Mouse (Mus musculus): ENCODE measurements around the gene Nhsl1. TPM values are rescaled to one million over a fixed set of nuclear protein-coding genes. Genes with fewer than 3 reads are reported as not detected.
A peak's percentile ranks its signal among the peaks of the same experiment; 100 is the strongest.

Nhsl1 gene
- polyA plus RNA-seq, 1 experiment from 2014 or later = 16.3 TPM

DNA sequence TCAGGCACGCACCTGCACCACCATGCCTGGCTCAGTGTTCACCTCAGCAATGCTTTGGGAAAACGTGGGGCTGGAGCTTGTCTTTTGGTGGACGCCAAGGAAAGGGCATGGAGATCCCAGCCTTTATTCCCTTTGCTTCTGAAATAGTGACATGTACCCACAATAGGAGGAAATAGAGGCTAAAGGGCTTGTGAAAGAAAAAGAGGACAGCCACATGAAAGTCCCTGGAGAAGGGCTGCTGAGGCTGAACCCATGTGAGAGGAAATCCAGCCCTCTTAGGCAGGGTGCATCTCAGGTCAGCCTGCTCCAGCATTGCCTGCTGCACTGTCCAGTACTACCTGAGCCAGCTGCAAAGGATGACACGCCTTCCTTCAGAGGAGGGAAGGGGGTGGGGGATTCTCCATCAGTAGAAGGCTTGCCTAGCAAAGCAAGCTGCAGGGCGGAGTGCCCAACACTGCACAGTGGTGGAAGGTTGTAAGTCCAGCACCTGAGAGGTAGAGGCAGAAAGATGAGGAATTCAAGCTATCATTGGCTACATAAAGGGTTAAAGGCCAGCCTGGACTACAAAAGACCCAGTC lies 9.6 kb downstream of the Nhsl1 start:
- Histone ChIP-seq H3K9ac (no peak overlapping the region), H3K9me3 (replicated peaks) (no peaks in the 10 kb centered on the region), H3K4me1 (peaks cover 9% of the 10 kb centered on the region), H3K36me3 (ENCODE audit: poor library complexity, severe bottlenecking) (no peaks in the 10 kb centered on the region), H3K4me3 (no peak overlapping the region), H3K4me2 (no peak overlapping the region), H3K27me3 (0 out of 2 replicates have a peak, but pooled peaks cover 4% of the 10 kb centered on the region), H3K27ac (no peak overlapping the region)
- ATAC-seq = peak; percentile 12; the same call in 1 of the 2 replicates
- 56% methylated on average over 5 of the region's 5 CpGs for WGBS

DNA sequence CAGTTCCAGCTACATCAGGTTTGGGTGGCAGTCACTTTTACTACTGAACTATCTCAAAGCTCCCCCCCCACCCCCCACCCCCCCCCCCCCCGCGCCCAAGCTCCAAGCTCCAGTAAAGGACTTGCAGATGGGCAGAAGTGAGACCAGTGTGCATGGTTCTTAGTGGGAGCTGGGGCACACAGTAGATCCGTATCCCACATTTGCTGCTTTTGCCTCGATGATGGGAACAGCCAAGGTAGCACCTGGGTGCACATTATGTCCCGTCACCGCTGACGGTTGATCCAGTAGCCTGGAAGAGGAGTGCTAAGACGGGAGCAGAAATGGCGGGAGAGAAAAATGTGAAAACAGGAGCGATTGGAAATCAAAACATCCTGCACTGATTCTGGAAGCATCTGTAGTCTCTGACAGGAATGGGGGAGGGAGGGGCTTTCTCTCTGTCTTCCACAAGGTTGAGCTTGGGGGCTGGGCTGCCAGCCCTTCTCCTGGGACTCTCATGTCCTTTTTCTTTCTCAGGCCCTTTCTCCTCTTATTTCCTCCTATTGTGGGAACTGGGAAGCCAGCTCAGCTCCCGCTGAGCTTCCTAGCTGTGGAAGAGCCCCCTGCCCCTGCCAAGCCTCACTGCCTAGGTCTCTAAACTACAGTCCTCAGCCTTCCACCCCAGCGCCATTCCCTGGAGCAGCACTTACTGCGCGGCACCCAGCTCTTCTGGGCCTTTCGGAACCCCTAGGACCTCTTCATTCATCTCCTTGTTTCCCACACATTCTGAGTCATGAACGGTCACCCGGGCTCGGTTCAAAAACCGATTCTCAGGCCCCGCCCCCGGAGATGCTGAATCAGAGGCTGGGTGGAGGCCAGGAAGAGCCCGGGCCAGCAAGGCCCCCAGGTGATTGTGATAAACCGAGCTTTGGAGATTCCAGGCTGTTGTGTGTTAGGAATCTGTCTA lies 10.6 kb downstream of the Nhsl1 start:
- ATAC-seq = peak; percentile 69
- Histone ChIP-seq H3K27me3 (0 out of 2 replicates have a peak, but pooled peaks cover 4% of the 10 kb centered on the region), H3K9ac (peak overlapping the region; percentile 66), H3K9me3 (replicated peaks) (no peaks in the 10 kb centered on the region), H3K4me2 (peak overlapping the region; percentile 62), H3K36me3 (ENCODE audit: poor library complexity, severe bottlenecking) (no peaks in the 10 kb centered on the region), H3K27ac (peak overlapping the region; percentile 35; the same call in 1 of the 2 replicates), H3K4me3 (peak overlapping the region; percentile 34), H3K4me1 (peaks cover 9% of the 10 kb centered on the region)
- WGBS = 2% methylated on average over 21 of the region's 23 CpGs

DNA sequence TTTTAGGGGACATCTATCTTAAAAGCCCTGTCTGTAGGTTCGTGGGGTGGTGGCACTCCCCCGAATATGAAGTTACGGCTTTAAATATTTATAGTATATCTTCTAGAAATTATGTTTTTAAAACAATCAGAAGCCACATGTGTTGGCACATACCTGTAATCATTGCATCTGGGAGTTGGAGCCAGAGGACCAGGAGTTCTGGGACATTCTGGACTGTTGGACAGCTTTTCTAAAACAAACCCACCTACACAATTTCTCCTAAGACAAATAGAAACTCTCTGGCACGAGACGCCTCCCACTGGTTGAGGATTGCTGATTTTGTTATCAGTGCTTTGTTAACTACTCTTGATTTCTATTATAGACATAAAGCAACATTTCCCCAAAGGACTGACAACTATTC lies 11.7 kb downstream of the Nhsl1 start:
- 0 out of 2 replicates have a peak, but pooled peaks cover 4% of the 10 kb centered on the region for H3K27me3 ChIP-seq
- no peak for ATAC-seq
- WGBS = 77% methylated on average over 5 of the region's 5 CpGs

DNA sequence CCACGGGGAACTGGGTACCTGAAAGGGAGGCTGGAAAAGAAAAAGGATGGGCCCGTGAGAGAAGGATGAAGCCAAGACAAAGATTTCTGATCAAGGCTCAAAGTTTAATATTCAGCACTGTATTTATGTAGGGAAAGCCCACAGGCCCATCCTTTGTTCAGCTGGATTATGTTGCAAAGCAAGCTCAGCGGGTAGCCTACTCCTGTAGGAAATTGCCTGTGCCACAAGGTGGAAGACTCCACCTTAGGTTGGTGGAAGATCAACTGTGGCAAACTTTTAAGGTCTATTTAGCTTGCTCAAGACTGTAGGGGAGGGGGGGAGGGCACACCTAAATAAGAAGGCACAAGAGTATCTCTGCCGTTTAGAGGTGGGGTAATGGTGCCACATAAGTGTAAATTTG lies 14.8 kb downstream of the Nhsl1 start:
- ATAC-seq = no peak
- 16% methylated on average over 4 of the region's 4 CpGs for WGBS

More for the DNA sequence above, 11.7 kb downstream of the Nhsl1 start:
- Histone ChIP-seq H3K27ac (no peak overlapping the region), H3K4me3 (no peak overlapping the region), H3K4me2 (no peak overlapping the region), H3K4me1 (peaks cover 9% of the 10 kb centered on the region), H3K9me3 (replicated peaks) (no peaks in the 10 kb centered on the region), H3K36me3 (ENCODE audit: poor library complexity, severe bottlenecking) (no peaks in the 10 kb centered on the region), H3K9ac (no peak overlapping the region)

DNA sequence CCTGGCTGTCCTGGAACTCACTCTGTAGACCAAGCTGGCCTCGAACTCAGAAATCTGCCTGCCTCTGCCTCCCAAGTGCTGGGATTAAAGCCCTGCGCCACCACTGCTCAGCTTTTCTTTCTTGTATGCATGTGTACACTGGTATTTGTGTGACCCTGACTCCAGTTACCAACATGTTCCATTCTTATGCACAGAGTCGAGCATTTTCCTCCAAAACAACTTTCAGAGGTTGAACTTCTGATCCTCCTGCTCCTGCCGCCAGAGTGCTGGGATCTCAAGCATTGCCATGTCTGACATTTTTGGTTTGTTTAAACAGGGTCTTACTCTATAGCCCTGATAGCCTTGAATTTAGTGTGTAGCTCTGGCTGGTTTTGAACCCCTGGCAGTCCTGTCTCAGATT lies 15.4 kb downstream of the Nhsl1 start:
- Histone ChIP-seq H3K27me3 (0 out of 2 replicates have a peak, but pooled peaks cover 4% of the 10 kb centered on the region), H3K4me3 (no peak overlapping the region), H3K36me3 (ENCODE audit: poor library complexity, severe bottlenecking) (no peaks in the 10 kb centered on the region), H3K4me1 (peaks cover 8% of the 10 kb centered on the region), H3K4me2 (no peak overlapping the region), H3K9ac (no peak overlapping the region), H3K27ac (no peak overlapping the region), H3K9me3 (replicated peaks) (no peaks in the 10 kb centered on the region)
- 93% methylated on average over 4 of the region's 4 CpGs for WGBS
- ATAC-seq = no peak

More for the DNA sequence above, 14.8 kb downstream of the Nhsl1 start:
- Histone ChIP-seq H3K4me3 (no peak overlapping the region), H3K4me1 (peaks cover 9% of the 10 kb centered on the region), H3K27ac (no peak overlapping the region), H3K9ac (no peak overlapping the region), H3K27me3 (0 out of 2 replicates have a peak, but pooled peaks cover 4% of the 10 kb centered on the region), H3K9me3 (replicated peaks) (no peaks in the 10 kb centered on the region), H3K36me3 (ENCODE audit: poor library complexity, severe bottlenecking) (no peaks in the 10 kb centered on the region), H3K4me2 (no peak overlapping the region)

DNA sequence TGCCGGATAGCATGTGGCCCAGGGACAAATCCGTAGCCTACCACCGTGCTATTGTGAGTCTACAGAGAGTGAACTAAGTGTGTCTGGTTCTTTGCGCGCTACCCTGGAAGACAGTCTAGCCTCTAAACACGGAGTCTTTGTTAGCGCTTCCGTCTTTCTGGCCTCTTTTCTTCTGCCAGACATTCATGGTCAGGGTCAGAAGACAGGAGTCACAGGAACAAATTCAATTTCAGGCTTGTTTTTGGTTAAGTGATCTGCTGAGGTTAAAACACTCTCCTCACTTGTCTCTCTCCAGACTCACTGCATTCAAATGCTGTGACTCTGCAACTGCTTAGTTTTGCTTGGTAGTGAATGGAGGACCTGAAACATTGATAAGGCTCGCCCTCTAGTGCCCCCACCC lies 15.9 kb downstream of the Nhsl1 start:
- Histone ChIP-seq H3K27ac (no peak overlapping the region), H3K4me2 (no peak overlapping the region)

DNA sequence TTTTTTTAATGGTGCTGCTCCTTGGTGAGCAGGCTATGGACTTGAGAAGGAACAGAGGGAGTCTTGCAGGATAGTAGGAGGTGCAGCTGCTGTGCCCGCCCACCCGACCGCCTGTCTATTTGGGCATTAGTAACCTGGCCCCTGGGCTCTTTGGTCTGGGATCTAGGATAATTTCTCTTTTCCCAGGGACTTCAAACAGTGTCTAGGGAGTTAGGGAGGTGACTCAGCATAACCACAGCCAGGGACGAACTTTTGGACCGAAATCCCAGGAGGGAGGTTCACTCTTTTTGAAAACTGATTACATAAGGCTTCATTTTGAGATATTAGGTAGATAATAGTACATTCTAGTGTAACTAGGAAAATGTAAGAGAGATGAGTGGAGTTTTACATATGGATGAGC lies 18.9 kb downstream of the Nhsl1 start:
- H3K4me1 ChIP-seq = peaks cover 6% of the 10 kb centered on the region; the same call in 1 of the 2 replicates
- no peak for ATAC-seq
- 89% methylated on average over 5 of the region's 5 CpGs for WGBS

More for the DNA sequence above, 15.9 kb downstream of the Nhsl1 start:
- Histone ChIP-seq H3K36me3 (ENCODE audit: poor library complexity, severe bottlenecking) (no peaks in the 10 kb centered on the region), H3K9ac (no peak overlapping the region), H3K9me3 (replicated peaks) (no peaks in the 10 kb centered on the region), H3K4me3 (no peak overlapping the region), H3K27me3 (0 out of 2 replicates have a peak, but pooled peaks cover 4% of the 10 kb centered on the region), H3K4me1 (peaks cover 2% of the 10 kb centered on the region)
- WGBS = 60% methylated on average over 9 of the region's 9 CpGs
- ATAC-seq = no peak

DNA sequence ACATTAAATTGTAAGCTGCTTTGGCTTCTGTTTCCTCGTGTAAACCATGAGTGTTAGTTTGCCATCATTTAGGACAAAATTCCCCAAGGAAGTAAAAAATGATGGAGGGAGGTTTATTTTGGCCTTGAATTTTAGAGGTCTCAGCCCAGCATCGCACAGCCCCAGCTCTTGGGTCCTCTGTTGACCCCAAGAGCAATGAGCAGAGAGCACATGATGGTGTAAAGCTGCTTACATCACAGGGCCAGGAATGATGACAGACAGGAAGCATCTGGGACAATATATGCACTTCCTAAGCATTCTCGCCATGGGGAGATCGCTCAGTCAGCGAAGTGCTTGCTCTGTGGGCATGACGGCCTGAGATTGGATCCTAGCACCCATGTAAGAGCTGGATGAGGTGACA lies 20.6 kb downstream of the Nhsl1 start:
- WGBS = 91% methylated on average over 6 of the region's 6 CpGs
- Histone ChIP-seq H3K36me3 (ENCODE audit: poor library complexity, severe bottlenecking) (no peaks in the 10 kb centered on the region), H3K9me3 (replicated peaks) (no peaks in the 10 kb centered on the region), H3K4me3 (no peak overlapping the region), H3K4me2 (no peak overlapping the region), H3K27ac (no peak overlapping the region), H3K9ac (no peak overlapping the region), H3K4me1 (peaks cover 12% of the 10 kb centered on the region; the same call in 1 of the 2 replicates), H3K27me3 (no peaks in the 10 kb centered on the region)
- no peak for ATAC-seq

More for the DNA sequence above, 18.9 kb downstream of the Nhsl1 start:
- Histone ChIP-seq H3K36me3 (ENCODE audit: poor library complexity, severe bottlenecking) (no peaks in the 10 kb centered on the region), H3K4me3 (no peak overlapping the region), H3K27me3 (no peaks in the 10 kb centered on the region), H3K9ac (no peak overlapping the region), H3K9me3 (replicated peaks) (no peaks in the 10 kb centered on the region), H3K4me2 (no peak overlapping the region), H3K27ac (no peak overlapping the region)

DNA sequence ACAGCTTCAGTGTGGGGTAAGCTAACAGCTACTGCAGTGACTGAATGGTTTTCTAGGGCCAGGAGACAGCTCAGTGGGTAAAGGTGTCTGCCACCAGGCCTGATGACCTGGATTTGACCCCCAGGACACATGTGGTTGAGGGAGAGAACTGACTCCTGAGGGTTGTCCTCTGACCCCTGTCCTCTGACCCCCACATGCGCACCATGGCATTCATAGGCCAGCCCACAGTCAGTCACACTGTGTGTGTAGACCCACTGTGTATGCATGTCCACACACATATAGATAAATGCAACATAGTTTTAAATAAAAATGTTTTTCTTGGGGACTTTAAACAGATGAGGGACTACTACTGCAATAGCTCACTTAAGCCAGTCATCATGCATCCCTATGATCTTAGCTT lies 22.1 kb downstream of the Nhsl1 start:
- peaks cover 13% of the 10 kb centered on the region; the same call in 1 of the 2 replicates for H3K4me1 ChIP-seq
- H3K4me3 ChIP-seq = no peak overlapping the region
- H3K4me2 ChIP-seq = no peak overlapping the region
- H3K9me3 ChIP-seq (replicated peaks) = no peaks in the 10 kb centered on the region
- H3K36me3 ChIP-seq (ENCODE audit: poor library complexity, severe bottlenecking) = no peaks in the 10 kb centered on the region
- H3K27me3 ChIP-seq = no peaks in the 10 kb centered on the region
- no peak overlapping the region for H3K9ac ChIP-seq
- H3K27ac ChIP-seq = no peak overlapping the region
- no peak for ATAC-seq
- WGBS = 84% methylated on average over 1 of the region's 1 CpGs

DNA sequence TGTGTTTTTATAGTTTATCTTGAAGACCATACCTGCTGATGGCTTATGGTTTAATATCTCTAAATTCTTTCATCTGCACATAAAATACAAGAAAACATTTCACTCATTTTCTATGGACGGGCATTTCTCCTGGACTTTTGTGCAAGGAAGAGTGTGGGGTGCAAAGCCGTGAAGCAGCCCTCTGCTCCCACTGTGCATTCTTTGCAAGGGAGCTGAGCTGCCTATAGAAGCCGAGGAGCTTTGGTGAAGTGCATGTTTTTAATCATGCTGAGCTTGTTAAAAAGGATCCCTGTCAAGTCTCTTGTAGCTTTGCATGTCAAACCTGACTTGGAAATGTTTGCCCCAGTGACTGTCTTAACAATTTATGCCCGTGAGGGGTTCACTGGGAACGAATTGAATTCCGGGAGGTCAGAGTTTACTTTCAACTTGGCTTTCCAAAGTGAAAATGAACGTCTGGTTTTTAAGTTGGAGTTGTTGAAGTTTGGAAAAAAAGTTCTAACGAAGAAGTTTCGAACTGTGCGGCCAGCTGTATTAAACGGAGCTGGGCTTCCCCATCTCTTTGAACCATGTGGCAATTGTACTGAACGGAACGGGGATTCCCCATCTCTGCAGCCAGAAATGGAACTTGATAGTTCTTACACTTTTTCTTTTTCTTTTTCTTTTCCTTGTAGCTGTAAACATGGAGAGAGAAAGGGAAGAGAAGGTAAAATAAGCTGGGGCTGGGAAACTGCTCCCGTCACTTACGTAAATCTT lies 22.8 kb downstream of the Nhsl1 start:
- H3K4me2 ChIP-seq = peak overlapping the region; percentile 25; the same call in 1 of the 2 replicates
- no peak overlapping the region for H3K27ac ChIP-seq
- H3K27me3 ChIP-seq = no peaks in the 10 kb centered on the region
- no peak for ATAC-seq
- no peaks in the 10 kb centered on the region for H3K36me3 ChIP-seq (ENCODE audit: poor library complexity, severe bottlenecking)
- no peak overlapping the region for H3K9ac ChIP-seq
- no peak overlapping the region for H3K4me3 ChIP-seq
- WGBS = 13% methylated on average over 15 of the region's 15 CpGs
- no peaks in the 10 kb centered on the region for H3K9me3 ChIP-seq (replicated peaks)
- H3K4me1 ChIP-seq = peaks cover 13% of the 10 kb centered on the region; the same call in 1 of the 2 replicates

DNA sequence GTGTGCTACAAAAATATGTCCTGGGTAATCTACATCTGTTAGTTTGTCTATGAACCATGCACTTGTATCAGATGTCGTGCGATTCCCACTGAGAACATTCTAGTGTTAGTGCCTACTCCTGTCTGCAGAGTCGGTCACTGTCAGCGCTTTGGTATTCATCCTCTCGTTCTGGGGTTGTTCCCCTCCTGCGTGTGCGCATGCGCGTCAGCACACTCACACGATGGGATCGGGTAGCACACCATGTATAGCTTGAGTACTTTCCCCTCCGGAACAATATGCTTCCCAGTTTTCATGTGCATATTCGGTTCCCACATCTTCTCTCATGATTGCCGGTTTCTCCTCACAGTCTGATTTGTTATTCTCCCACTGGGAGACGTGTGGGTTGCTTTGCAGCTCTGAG lies 28.4 kb downstream of the Nhsl1 start:
- ATAC-seq = no peak
- H3K4me1 ChIP-seq = 0 out of 2 replicates have a peak, but pooled peaks cover 7% of the 10 kb centered on the region
- no peaks in the 10 kb centered on the region for H3K9me3 ChIP-seq (replicated peaks)
- 95% methylated on average over 15 of the region's 15 CpGs for WGBS
- no peaks in the 10 kb centered on the region for H3K36me3 ChIP-seq (ENCODE audit: poor library complexity, severe bottlenecking)
- H3K4me2 ChIP-seq = no peak overlapping the region
- no peaks in the 10 kb centered on the region for H3K27me3 ChIP-seq
- H3K27ac ChIP-seq = no peak overlapping the region
- H3K9ac ChIP-seq = no peak overlapping the region
- no peak overlapping the region for H3K4me3 ChIP-seq
